Mouse (Mus musculus): ENCODE data around the gene Syngap1. TPM values are rescaled to one million over a fixed set of nuclear protein-coding genes. Genes with fewer than 3 reads are reported as not detected.

Syngap1 gene
- polyA plus RNA-seq, 1 experiment from 2014 or later: 3.7 TPM

Small RNA genes lying within 50 kb of the gene (microRNA-seq; reads per million reads assigned to microRNA genes)
- gene Gm27775 (ENCODE audit: borderline number of aligned reads) (not detected), gene Mir3083 (ENCODE audit: borderline number of aligned reads) (not detected), gene Mir6968 (ENCODE audit: borderline number of aligned reads) (1.2 reads per million, percentile 17 among the genes with 10 or more reads in this experiment)

Other genes with a start within 250 kb of the Syngap1 start
- gene Crebrf, start 225.6 kb upstream of the Syngap1 start, polyA plus RNA-seq (2014; fragmentation: Nextera tagmentation; extraction: Ambion mirVana): 3.8 and 4.6 TPM in 2 replicates
- 48.7 and 58.5 TPM in 2 replicates for gene Bnip1, start 160.2 kb upstream of the Syngap1 start, polyA plus RNA-seq (2014; fragmentation: Nextera tagmentation; extraction: Ambion mirVana)
- gene Nkx2-5, start 96.2 kb upstream of the Syngap1 start, polyA plus RNA-seq (2014; fragmentation: Nextera tagmentation; extraction: Ambion mirVana): 157 and 159 TPM in 2 replicates
- gene Kifc5b, start 24.2 kb upstream of the Syngap1 start, polyA plus RNA-seq (2014; fragmentation: Nextera tagmentation; extraction: Ambion mirVana): 6.3 and 6.9 TPM in 2 replicates
- gene Phf1, start 8.2 kb upstream of the Syngap1 start, polyA plus RNA-seq (2014; fragmentation: Nextera tagmentation; extraction: Ambion mirVana): 5.7 and 5.9 TPM in 2 replicates
- gene Cuta, start 1.7 kb upstream of the Syngap1 start, polyA plus RNA-seq (2014; fragmentation: Nextera tagmentation; extraction: Ambion mirVana): 134 and 145 TPM in 2 replicates
- 6.8 and 7.9 TPM in 2 replicates for gene Zbtb9, start 31.9 kb downstream of the Syngap1 start, polyA plus RNA-seq (2014; fragmentation: Nextera tagmentation; extraction: Ambion mirVana)
- 11.0 and 11.4 TPM in 2 replicates for gene Bak1, start 87.8 kb downstream of the Syngap1 start, polyA plus RNA-seq (2014; fragmentation: Nextera tagmentation; extraction: Ambion mirVana)
- gene Itpr3, start 116.1 kb downstream of the Syngap1 start, polyA plus RNA-seq (2014; fragmentation: Nextera tagmentation; extraction: Ambion mirVana): 2.1 and 2.2 TPM in 2 replicates
- 363 and 374 TPM in 2 replicates for gene Uqcc2, start 192.7 kb downstream of the Syngap1 start, polyA plus RNA-seq (2014; fragmentation: Nextera tagmentation; extraction: Ambion mirVana)
- gene Ip6k3, start 226.5 kb downstream of the Syngap1 start, polyA plus RNA-seq (2014; fragmentation: Nextera tagmentation; extraction: Ambion mirVana): 0.15 and 0.26 TPM in 2 replicates

All from heart, embryonic 11.5 days (tissue).